Mouse (Mus musculus): ENCODE results near the gene Tmem208. TPM values are rescaled to one million over a fixed set of nuclear protein-coding genes. Genes with fewer than 3 reads are reported as not detected.

Gene Tmem208
- polyA plus RNA-seq, 1 experiment from 2014 or later = 111 TPM

- no peaks in the 10 kb centered on the region for H3K9me3 ChIP-seq (ENCODE audit: control insufficient read depth, low read length)
- peak overlapping the region; percentile 77 for H3K4me3 ChIP-seq (ENCODE audit: low read depth, low read length)
- H3K27ac ChIP-seq (ENCODE audit: low read depth, low read length) = no peak overlapping the region
- peak overlapping the region; percentile 65 for H3K9ac ChIP-seq (ENCODE audit: low read length)
- peaks cover 19% of the 10 kb centered on the region for H3K36me3 ChIP-seq (ENCODE audit: control insufficient read depth, insufficient read depth, low read length)
- ATAC-seq (ENCODE audit: insufficient read depth, low FRiP score, low TSS enrichment) (0 out of 2 replicates have a peak, but pooled peaks have one; percentile 0), DNase-seq (ENCODE audit: low spot score) (no peak)
- WGBS = 50% methylated on average over 6 of the region's 6 CpGs
- peak overlapping the region; percentile 87 for H3K4me2 ChIP-seq (ENCODE audit: low read depth)
- no peaks in the 10 kb centered on the region for H3K27me3 ChIP-seq (ENCODE audit: control insufficient read depth, insufficient read depth, low read length)
- H3K4me1 ChIP-seq (ENCODE audit: control insufficient read depth, insufficient read depth, low read length) = peaks cover 9% of the 10 kb centered on the region
Observed at GRCm38 (mm10) chr8:105326968-105327367, 814 bp downstream of the Tmem208 start.

GRCm38 (mm10) chr8:105330325-105330724 lies 4.2 kb downstream of the Tmem208 start:
- Histone ChIP-seq H3K27ac (ENCODE audit: low read depth, low read length) (no peak overlapping the region), H3K36me3 (ENCODE audit: control insufficient read depth, insufficient read depth, low read length) (peaks cover 19% of the 10 kb centered on the region), H3K4me2 (ENCODE audit: low read depth) (no peak overlapping the region), H3K9ac (ENCODE audit: low read length) (no peak overlapping the region), H3K4me1 (ENCODE audit: control insufficient read depth, insufficient read depth, low read length) (peaks cover 6% of the 10 kb centered on the region), H3K9me3 (ENCODE audit: control insufficient read depth, low read length) (no peaks in the 10 kb centered on the region), H3K27me3 (ENCODE audit: control insufficient read depth, insufficient read depth, low read length) (no peaks in the 10 kb centered on the region), H3K4me3 (ENCODE audit: low read depth, low read length) (no peak overlapping the region)
- DNase-seq (ENCODE audit: low spot score) = no peak
- ATAC-seq (ENCODE audit: insufficient read depth, low FRiP score, low TSS enrichment) = no peak
- WGBS = 92% methylated on average over 12 of the region's 12 CpGs

GRCm38 (mm10) chr8:105331469-105331868 lies 5.3 kb downstream of the Tmem208 start:
- no peak for DNase-seq (ENCODE audit: low spot score)
- H3K4me2 ChIP-seq (ENCODE audit: low read depth) = no peak overlapping the region
- H3K9ac ChIP-seq (ENCODE audit: low read length) = no peak overlapping the region
- H3K27ac ChIP-seq (ENCODE audit: low read depth, low read length) = no peak overlapping the region
- H3K9me3 ChIP-seq (ENCODE audit: control insufficient read depth, low read length) = no peaks in the 10 kb centered on the region
- H3K4me1 ChIP-seq (ENCODE audit: control insufficient read depth, insufficient read depth, low read length) = peaks cover 5% of the 10 kb centered on the region; the same call in 1 of the 2 replicates
- WGBS = 95% methylated on average over 22 of the region's 22 CpGs
- no peaks in the 10 kb centered on the region for H3K27me3 ChIP-seq (ENCODE audit: control insufficient read depth, insufficient read depth, low read length)
- H3K36me3 ChIP-seq (ENCODE audit: control insufficient read depth, insufficient read depth, low read length) = peaks cover 19% of the 10 kb centered on the region
- no peak overlapping the region for H3K4me3 ChIP-seq (ENCODE audit: low read depth, low read length)
- ATAC-seq (ENCODE audit: insufficient read depth, low FRiP score, low TSS enrichment) = no peak

- Histone ChIP-seq H3K4me2 (ENCODE audit: low read depth) (no peak overlapping the region), H3K27ac (ENCODE audit: low read depth, low read length) (no peak overlapping the region), H3K4me3 (ENCODE audit: low read depth, low read length) (no peak overlapping the region), H3K27me3 (ENCODE audit: control insufficient read depth, insufficient read depth, low read length) (no peaks in the 10 kb centered on the region), H3K9ac (ENCODE audit: low read length) (no peak overlapping the region), H3K4me1 (ENCODE audit: control insufficient read depth, insufficient read depth, low read length) (peaks cover 5% of the 10 kb centered on the region; the same call in 1 of the 2 replicates), H3K9me3 (ENCODE audit: control insufficient read depth, low read length) (no peaks in the 10 kb centered on the region), H3K36me3 (ENCODE audit: control insufficient read depth, insufficient read depth, low read length) (peaks cover 19% of the 10 kb centered on the region)
- no peak for ATAC-seq (ENCODE audit: insufficient read depth, low FRiP score, low TSS enrichment)
- 91% methylated on average over 9 of the region's 9 CpGs for WGBS
- no peak for DNase-seq (ENCODE audit: low spot score)
Observed at GRCm38 (mm10) chr8:105331931-105332330, 5.8 kb downstream of the Tmem208 start.

- no peak overlapping the region for H3K4me3 ChIP-seq (ENCODE audit: low read depth, low read length)
- no peak for ATAC-seq (ENCODE audit: insufficient read depth, low FRiP score, low TSS enrichment)
- H3K27me3 ChIP-seq (ENCODE audit: control insufficient read depth, insufficient read depth, low read length) = no peaks in the 10 kb centered on the region
- no peaks in the 10 kb centered on the region for H3K9me3 ChIP-seq (ENCODE audit: control insufficient read depth, low read length)
- DNase-seq (ENCODE audit: low spot score) = no peak
- H3K27ac ChIP-seq (ENCODE audit: low read depth, low read length) = no peak overlapping the region
- 74% methylated on average over 2 of the region's 2 CpGs for WGBS
- H3K36me3 ChIP-seq (ENCODE audit: control insufficient read depth, insufficient read depth, low read length) = peaks cover 19% of the 10 kb centered on the region
- H3K4me2 ChIP-seq (ENCODE audit: low read depth) = no peak overlapping the region
- no peak overlapping the region for H3K9ac ChIP-seq (ENCODE audit: low read length)
- no peaks in the 10 kb centered on the region for H3K4me1 ChIP-seq (ENCODE audit: control insufficient read depth, insufficient read depth, low read length)
Observed at GRCm38 (mm10) chr8:105332523-105332922, 6.4 kb downstream of the Tmem208 start.

- Histone ChIP-seq H3K27me3 (ENCODE audit: control insufficient read depth, insufficient read depth, low read length) (no peaks in the 10 kb centered on the region), H3K4me2 (ENCODE audit: low read depth) (no peak overlapping the region), H3K36me3 (ENCODE audit: control insufficient read depth, insufficient read depth, low read length) (no peaks in the 10 kb centered on the region), H3K9me3 (ENCODE audit: control insufficient read depth, low read length) (no peaks in the 10 kb centered on the region), H3K27ac (ENCODE audit: low read depth, low read length) (no peak overlapping the region), H3K4me1 (ENCODE audit: control insufficient read depth, insufficient read depth, low read length) (no peaks in the 10 kb centered on the region), H3K9ac (ENCODE audit: low read length) (no peak overlapping the region), H3K4me3 (ENCODE audit: low read depth, low read length) (no peak overlapping the region)
- 0 out of 2 replicates have a peak, but pooled peaks have one; percentile 16 for ATAC-seq (ENCODE audit: insufficient read depth, low FRiP score, low TSS enrichment)
- no peak for DNase-seq (ENCODE audit: low spot score)
- WGBS = 45% methylated on average over 29 of the region's 32 CpGs
Observed at GRCm38 (mm10) chr8:105336373-105337130, 10.4 kb downstream of the Tmem208 start.

GRCm38 (mm10) chr8:105338992-105339391 lies 12.8 kb downstream of the Tmem208 start:
- H3K4me3 ChIP-seq (ENCODE audit: low read depth, low read length) = no peak overlapping the region
- no peaks in the 10 kb centered on the region for H3K27me3 ChIP-seq (ENCODE audit: control insufficient read depth, insufficient read depth, low read length)
- no peak for ATAC-seq (ENCODE audit: insufficient read depth, low FRiP score, low TSS enrichment)
- H3K27ac ChIP-seq (ENCODE audit: low read depth, low read length) = no peak overlapping the region
- no peak overlapping the region for H3K4me2 ChIP-seq (ENCODE audit: low read depth)
- no peaks in the 10 kb centered on the region for H3K36me3 ChIP-seq (ENCODE audit: control insufficient read depth, insufficient read depth, low read length)
- 50% methylated on average over 4 of the region's 4 CpGs for WGBS
- no peaks in the 10 kb centered on the region for H3K9me3 ChIP-seq (ENCODE audit: control insufficient read depth, low read length)
- DNase-seq (ENCODE audit: low spot score) = no peak
- no peak overlapping the region for H3K9ac ChIP-seq (ENCODE audit: low read length)
- H3K4me1 ChIP-seq (ENCODE audit: control insufficient read depth, insufficient read depth, low read length) = no peaks in the 10 kb centered on the region

GRCm38 (mm10) chr8:105339886-105340635 lies 13.9 kb downstream of the Tmem208 start:
- 84% methylated on average over 6 of the region's 6 CpGs for WGBS
- Histone ChIP-seq H3K27ac (ENCODE audit: low read depth, low read length) (no peak overlapping the region), H3K4me1 (ENCODE audit: control insufficient read depth, insufficient read depth, low read length) (no peaks in the 10 kb centered on the region), H3K9me3 (ENCODE audit: control insufficient read depth, low read length) (no peaks in the 10 kb centered on the region), H3K9ac (ENCODE audit: low read length) (no peak overlapping the region), H3K27me3 (ENCODE audit: control insufficient read depth, insufficient read depth, low read length) (no peaks in the 10 kb centered on the region), H3K36me3 (ENCODE audit: control insufficient read depth, insufficient read depth, low read length) (no peaks in the 10 kb centered on the region), H3K4me2 (ENCODE audit: low read depth) (no peak overlapping the region), H3K4me3 (ENCODE audit: low read depth, low read length) (no peak overlapping the region)
- ATAC-seq (ENCODE audit: insufficient read depth, low FRiP score, low TSS enrichment) = no peak
- DNase-seq (ENCODE audit: low spot score) = no peak

All from neural tube, embryonic 11.5 days (tissue).